Mouse (Mus musculus): ENCODE results near the gene Eif3g. TPM values are rescaled to one million over a fixed set of nuclear protein-coding genes. Genes with fewer than 3 reads are reported as not detected.

Gene Eif3g
- 47.4 and 59.5 TPM in 2 replicates for total RNA-seq (2015; ENCODE audit: low replicate concordance)
- total RNA-seq (2017; ENCODE audit: low replicate concordance), result 41.5 and 59.7 TPM in 2 replicates

- peak; percentile 82 for ATAC-seq (replicated peaks; ENCODE audit: low FRiP score, poor library complexity, severe bottlenecking)
These were observed at the start of gene Eif3g for GRCm38 (mm10) chr9:20898511-20899073. Eif3g (minus strand) TSS chr9:20898623.

DNA sequence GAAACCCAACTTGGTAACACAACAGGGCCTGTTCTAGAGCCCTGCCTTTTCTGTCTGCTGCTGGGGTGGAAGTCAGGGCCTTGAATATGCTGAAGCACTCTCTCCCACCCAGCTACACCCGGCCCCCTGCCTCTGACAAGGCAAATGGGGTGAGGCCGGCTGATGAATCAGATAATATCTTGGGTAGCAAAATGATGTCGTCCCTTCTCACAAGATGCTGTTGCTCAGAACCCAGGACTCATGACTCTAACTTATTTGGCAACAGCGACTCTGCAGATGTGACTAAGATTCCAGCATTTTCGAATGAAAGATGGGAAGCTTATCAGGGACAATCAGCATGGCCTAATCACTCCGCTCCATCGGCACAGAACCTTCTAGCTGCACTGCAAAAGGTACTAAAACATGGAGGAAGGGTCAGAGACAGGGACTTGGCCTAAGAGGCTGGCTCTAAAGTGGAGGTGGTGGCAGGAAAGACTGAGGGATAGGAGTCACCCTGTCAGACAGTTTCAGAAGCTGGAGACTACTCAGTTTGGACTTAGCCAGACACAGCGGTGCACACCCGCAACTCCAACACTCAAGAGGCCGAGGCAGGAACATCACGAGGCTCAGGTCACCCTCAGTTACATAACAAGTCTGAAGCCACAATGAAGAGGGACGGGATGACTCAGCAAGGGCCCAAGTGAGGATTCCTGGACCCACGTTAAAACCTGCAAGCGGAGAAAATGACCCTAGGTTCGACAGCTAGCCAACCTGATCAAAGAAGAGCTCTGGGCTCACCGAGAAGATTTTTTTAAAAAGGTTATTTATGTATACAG lies 47.9 kb upstream of the Eif3g start:
- ATAC-seq (replicated peaks; ENCODE audit: low FRiP score, poor library complexity, severe bottlenecking), result no peak

DNA sequence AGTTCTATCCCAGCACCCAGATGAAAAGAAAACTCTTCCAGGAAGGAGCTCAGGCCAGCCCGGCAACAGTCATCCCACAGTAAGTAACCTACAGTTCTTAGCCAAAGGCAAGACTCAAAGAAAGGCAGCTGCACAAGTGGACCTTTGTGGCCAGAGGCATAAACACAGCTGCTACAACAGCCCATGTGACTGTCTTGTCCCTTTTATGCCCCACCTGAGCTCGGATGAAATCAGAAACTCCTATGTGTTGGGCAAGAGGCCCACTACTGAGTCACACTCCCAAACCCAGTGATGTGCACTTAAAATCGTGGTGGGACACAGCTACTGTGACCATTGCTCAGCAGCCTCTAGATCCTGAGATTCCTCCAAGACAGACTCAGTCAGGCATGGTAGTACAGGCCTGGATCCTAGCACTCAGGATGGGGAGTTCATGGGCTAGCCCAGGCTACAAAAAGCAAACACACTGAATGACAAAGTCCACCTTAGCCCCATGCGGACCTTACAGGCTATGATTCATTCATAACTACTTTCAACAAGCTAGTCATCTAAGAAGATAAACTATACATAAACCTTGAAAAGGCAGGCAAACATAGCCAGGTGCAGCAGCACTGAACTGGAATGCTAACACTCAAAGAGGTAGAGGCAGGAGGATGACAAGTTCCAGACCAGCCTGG lies 46.4 kb upstream of the Eif3g start:
- ATAC-seq (replicated peaks; ENCODE audit: low FRiP score, poor library complexity, severe bottlenecking), result no peak

- ATAC-seq (replicated peaks; ENCODE audit: low FRiP score, poor library complexity, severe bottlenecking), result no peak
These were observed 45.5 kb upstream of the Eif3g start for GRCm38 (mm10) chr9:20943911-20944310.

GRCm38 (mm10) chr9:20943396-20943795 lies 45.0 kb upstream of the Eif3g start:
- no peak for ATAC-seq (replicated peaks; ENCODE audit: low FRiP score, poor library complexity, severe bottlenecking)

GRCm38 (mm10) chr9:20923258-20923657 lies 24.8 kb upstream of the Eif3g start:
- no peak for ATAC-seq (replicated peaks; ENCODE audit: low FRiP score, poor library complexity, severe bottlenecking)

DNA sequence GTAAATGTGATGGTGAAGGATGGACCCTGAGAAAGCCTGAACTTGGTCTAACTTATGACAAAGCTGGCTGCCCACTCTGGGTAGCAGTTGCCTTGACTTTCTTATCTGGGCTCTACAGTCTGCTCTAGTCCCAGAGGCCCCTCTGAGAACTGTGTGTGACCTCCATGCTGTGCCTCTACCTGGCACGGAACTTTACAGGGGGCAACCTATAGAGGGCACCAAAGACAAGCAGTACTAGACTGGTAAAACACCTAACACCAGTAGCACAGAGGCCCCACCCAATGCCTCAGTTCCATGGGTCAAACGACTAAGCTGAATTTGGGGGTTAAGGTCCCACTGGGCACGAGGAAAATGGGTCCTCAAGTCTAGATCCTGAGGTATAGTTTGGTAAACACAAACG lies 17.7 kb upstream of the Eif3g start:
- 0 out of 2 replicates have a peak, but pooled peaks have one; percentile 48 for ATAC-seq (replicated peaks; ENCODE audit: low FRiP score, poor library complexity, severe bottlenecking)

GRCm38 (mm10) chr9:20909948-20910347 lies 11.5 kb upstream of the Eif3g start:
- ATAC-seq (replicated peaks; ENCODE audit: low FRiP score, poor library complexity, severe bottlenecking), result no peak

DNA sequence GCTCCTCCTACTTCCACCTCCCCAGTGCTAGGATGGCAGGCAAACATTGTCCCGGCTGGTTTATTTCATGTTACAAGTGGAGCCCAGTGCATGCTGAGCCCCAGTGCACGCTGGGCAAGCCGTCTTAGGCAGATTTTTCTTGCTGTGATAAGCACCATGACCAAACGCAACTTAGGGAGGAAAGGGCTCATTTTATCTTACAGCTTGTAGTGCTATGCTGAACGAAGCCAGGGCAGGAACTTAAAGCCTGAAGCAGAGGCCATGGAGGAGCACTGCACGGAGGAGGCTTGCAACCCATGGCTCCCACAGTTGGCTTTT lies 3.7 kb upstream of the Eif3g start:
- no peak for ATAC-seq (replicated peaks; ENCODE audit: low FRiP score, poor library complexity, severe bottlenecking)

DNA sequence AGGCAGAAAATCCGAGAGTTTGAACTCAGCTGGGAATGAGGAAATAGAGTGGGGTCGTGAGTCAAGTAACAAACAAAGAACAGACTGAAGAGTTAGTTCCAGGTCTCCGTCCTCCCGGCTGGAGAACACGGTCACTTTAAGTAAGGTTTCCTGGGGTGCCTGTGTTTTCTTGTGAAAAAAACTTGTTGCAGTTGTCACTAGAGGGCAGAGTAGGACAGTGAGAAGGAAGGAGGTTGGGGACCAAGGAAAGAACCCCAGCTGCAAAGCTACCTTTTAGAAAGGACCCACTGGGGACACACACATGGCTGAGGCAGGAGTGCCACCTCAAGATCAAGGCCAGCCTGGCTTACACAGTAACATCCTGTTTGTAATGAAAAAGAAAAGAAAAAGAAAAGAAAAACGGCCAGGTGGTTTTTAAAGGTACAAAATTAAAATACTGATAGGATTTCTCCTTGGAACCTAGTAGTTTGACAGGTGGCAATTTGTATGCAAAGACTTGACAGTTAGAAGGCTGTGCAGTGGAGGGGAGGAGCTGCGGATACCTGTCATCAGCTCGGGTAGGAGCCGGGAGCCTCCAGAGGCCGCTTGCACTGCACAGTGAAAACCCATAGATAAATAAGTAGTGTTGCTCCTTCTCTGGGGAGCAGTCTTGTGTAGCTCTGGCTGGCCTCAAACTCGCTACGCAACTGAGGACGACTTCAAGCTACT lies 3.2 kb upstream of the Eif3g start:
- ATAC-seq (replicated peaks; ENCODE audit: low FRiP score, poor library complexity, severe bottlenecking), result 0 out of 2 replicates have a peak, but pooled peaks have one; percentile 47

DNA sequence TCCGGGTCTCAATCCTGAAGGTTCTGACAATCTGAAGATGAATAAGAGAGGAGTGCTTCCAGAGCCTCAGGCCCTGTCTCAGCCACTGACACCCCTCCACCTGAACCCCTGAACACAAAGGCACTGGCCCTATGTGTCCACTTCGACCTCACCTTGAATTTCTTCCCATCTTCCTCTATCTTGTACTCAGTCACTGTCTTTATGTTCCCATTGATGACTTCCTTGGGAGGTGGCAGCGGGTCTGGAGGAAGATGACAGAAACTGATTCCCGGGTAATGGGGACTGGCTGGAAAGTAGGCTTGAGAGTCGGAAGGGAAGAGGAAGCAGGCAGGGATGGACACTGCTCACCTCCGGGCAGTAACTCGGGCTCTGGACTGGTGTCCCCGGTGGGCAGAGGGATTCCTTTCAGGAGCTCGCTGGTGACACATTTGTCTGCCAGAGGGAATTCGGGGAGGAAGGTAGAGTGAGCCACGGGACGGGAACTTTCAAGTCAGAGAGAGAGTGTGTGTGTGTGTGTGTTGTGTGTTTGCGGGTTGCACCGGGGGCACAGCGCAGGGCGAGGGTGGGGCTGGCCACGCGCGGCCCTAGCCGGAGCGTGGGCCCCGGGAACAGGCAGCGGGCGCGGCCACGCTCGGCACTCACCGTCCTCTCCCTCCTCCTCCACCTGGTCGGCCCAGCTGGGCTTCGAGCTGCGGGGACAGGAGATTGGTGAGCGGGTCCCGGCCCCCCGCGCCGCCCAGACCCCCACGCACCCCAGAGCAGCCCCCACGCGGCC lies 500 bp downstream of the Eif3g start:
- peak; percentile 45 for ATAC-seq (replicated peaks; ENCODE audit: low FRiP score, poor library complexity, severe bottlenecking)

- no peak for ATAC-seq (replicated peaks; ENCODE audit: low FRiP score, poor library complexity, severe bottlenecking)
These were observed 3.0 kb downstream of the Eif3g start for GRCm38 (mm10) chr9:20895382-20895781.

- ATAC-seq (replicated peaks; ENCODE audit: low FRiP score, poor library complexity, severe bottlenecking), result no peak
These were observed 3.8 kb downstream of the Eif3g start for GRCm38 (mm10) chr9:20894629-20895028.

DNA sequence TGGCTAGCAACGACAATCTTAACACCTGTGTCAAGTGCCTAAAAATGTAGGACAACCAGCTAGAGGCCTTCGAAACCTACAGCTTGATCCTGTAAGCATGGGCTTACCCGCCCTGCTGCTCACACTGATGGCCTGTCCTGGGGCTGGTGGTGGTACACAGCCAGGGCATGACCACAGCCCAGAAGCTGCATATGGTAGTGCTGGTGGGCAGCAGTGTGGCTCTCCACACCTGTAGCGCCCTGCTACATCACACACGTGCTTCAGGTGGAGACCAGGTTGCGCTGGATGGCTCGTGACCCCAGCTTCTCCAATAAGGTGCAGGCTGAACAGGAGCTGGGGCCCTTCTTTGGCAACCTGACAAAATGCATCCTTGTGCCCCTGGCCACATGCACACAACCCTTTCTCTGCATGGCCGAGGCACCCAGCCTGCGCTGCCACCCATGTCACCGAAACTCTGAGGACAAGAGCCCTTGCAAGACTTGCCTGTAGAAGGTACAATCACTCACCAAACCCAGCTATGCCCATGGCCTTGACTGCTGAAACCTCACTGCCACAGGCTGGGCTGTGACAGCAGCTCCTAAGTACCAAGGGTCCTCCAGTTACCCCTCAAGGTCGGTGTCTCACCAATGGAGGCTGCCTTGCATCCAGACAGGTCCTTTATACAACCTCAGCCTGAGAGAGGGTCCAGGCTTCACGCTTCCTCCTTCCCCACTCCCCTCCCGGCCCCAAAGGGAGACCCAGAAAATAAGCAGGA lies 4.7 kb downstream of the Eif3g start:
- no peak for ATAC-seq (replicated peaks; ENCODE audit: low FRiP score, poor library complexity, severe bottlenecking)

- no peak for ATAC-seq (replicated peaks; ENCODE audit: low FRiP score, poor library complexity, severe bottlenecking)
These were observed 5.4 kb downstream of the Eif3g start for GRCm38 (mm10) chr9:20893069-20893468.

DNA sequence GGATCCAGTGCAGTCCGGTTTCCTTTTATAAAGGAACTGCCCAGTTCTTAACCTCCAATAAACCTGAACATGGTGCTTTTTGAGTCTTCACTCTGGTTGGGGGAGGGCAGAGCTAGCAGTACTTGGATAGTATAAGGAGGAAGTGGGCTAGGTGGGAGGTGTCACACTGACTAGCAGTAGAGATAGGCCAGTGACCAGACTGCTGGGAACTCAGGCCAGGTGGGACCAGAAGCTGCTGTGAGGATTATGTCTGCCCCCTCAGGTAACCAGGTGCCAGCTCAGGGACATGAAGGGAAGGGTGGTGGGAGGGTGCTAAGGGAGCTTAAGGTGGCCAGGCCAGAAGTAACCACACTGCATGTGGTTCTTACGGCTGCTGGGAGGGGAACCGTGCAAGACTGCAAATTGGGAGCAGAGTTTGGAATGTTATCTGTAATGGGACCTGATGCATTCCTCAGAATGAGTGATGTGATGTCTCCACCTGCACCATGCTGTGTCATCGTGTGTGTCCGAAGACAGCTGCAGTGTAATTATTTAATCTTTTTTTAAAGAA lies 6.2 kb downstream of the Eif3g start:
- no peak for ATAC-seq (replicated peaks; ENCODE audit: low FRiP score, poor library complexity, severe bottlenecking)

- no peak for ATAC-seq (replicated peaks; ENCODE audit: low FRiP score, poor library complexity, severe bottlenecking)
These were observed 6.9 kb downstream of the Eif3g start for GRCm38 (mm10) chr9:20891339-20892103.

DNA sequence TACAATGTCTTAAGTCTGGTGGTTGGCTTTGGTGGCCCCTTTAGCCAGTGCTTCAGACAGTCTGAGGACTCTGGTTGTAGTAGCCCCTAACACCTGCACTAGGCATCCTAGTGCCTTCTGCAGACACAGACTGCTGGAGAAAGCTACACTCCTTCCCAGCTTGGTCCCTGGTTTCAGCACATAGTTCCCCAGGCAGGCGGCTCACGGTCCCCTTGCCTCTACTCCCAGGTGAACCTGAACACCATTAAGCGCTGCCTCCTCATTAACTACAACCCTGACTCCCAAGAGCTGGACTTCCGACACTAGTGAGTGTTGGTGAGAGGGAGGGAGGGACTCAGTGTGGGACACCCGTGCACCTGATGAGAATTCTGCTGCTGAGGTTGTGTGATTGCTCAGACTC lies 8.0 kb downstream of the Eif3g start:
- ATAC-seq (replicated peaks; ENCODE audit: low FRiP score, poor library complexity, severe bottlenecking), result no peak
